Mouse (Mus musculus) MEL (cell line): ENCODE data around the gene Cntn5. TPM values are rescaled to one million over a fixed set of nuclear protein-coding genes. Genes with fewer than 3 reads are reported as not detected.

Experiments used
- DNase-seq: peaks from one replicate; pipeline ENCODE4 v3.0.0; 2011; ENCODE audit warnings: low read depth, low spot score
- H3K27ac ChIP-seq: 2 replicates; pipeline ENCODE4 v1.5.1; 2012; ENCODE audit warnings: low read depth, mild to moderate bottlenecking, control low read depth, low read length, moderate library complexity; ENCODE audit not compliant: control insufficient read depth
- H3K27me3 ChIP-seq, 2 experiments: fragments of 150-350 bp in 1 of 2; sonication (generic) in 1 of 2; 2 replicates each; pipeline ENCODE4 v1.6.1; 2012; ENCODE audit warnings: low read length in 2 of 2, mild to moderate bottlenecking in 2 of 2, improper control_type of control experiment in 1 of 2, moderate library complexity in 1 of 2; ENCODE audit not compliant: insufficient read depth in 2 of 2, control insufficient read depth in 1 of 2
- H3K36me3 ChIP-seq, 2 experiments: 2 replicates each; pipeline ENCODE4 v1.6.1; 2012 to 2014; ENCODE audit warnings: low read length in 2 of 2, improper control_type of control experiment in 1 of 2, inconsistent platforms in 1 of 2, mild to moderate bottlenecking in 1 of 2; ENCODE audit not compliant: insufficient read depth in 2 of 2, control insufficient read depth in 1 of 2
- H3K4me1 ChIP-seq, 2 experiments: fragments of 150-350 bp in 1 of 2; sonication (generic) in 1 of 2; 2 replicates each; pipeline ENCODE4 v1.6.1; 2012; ENCODE audit warnings: low read length in 2 of 2, improper control_type of control experiment in 1 of 2, mild to moderate bottlenecking in 1 of 2; ENCODE audit not compliant: insufficient read depth in 2 of 2, control insufficient read depth in 1 of 2
- H3K4me3 ChIP-seq, 2 experiments: fragments of 150-350 bp in 1 of 2; sonication (generic) in 1 of 2; 2 replicates each; pipeline ENCODE4 v1.5.1; 2012; ENCODE audit warnings: low read depth in 2 of 2, low read length in 2 of 2, mild to moderate bottlenecking in 2 of 2, moderate library complexity in 2 of 2, control low read depth in 1 of 2, improper control_type of control experiment in 1 of 2; ENCODE audit not compliant: control insufficient read depth in 1 of 2, insufficient read depth in 1 of 2
- H3K79me2 ChIP-seq: 2 replicates; pipeline ENCODE4 v1.6.1; 2012; ENCODE audit warnings: mild to moderate bottlenecking, low read length, moderate library complexity; ENCODE audit not compliant: control insufficient read depth, poor library complexity, insufficient read depth
- H3K9ac ChIP-seq: 2 replicates; pipeline ENCODE4 v1.6.1; 2012; ENCODE audit warnings: low read depth, mild to moderate bottlenecking, control low read depth, low read length, moderate library complexity; ENCODE audit not compliant: control insufficient read depth, poor library complexity, severe bottlenecking
- H3K9me3 ChIP-seq: fragments of 150-350 bp; sonication (generic); replicated peaks from 2 replicates; pipeline ENCODE4 v1.6.1; 2012; ENCODE audit warnings: mild to moderate bottlenecking, low read length, improper control_type of control experiment, moderate library complexity; ENCODE audit not compliant: insufficient read depth
- CHD2 ChIP-seq: IDR thresholded peaks from 2 replicates; pipeline ENCODE4 v1.6.1; 2011; ENCODE audit warnings: low read length, improper control_type of control experiment
- E2F4 ChIP-seq: IDR thresholded peaks from 2 replicates; pipeline ENCODE4 v1.6.1; 2011; ENCODE audit warnings: low read depth, low read length, improper control_type of control experiment, borderline replicate concordance
- ELF1 ChIP-seq: IDR thresholded peaks from 2 replicates; pipeline ENCODE4 v1.6.1; 2014; ENCODE audit warnings: low read depth, mild to moderate bottlenecking, inconsistent platforms, low read length, improper control_type of control experiment, moderate library complexity
- ETS1 ChIP-seq: IDR thresholded peaks from 2 replicates; pipeline ENCODE4 v1.6.1; 2012; ENCODE audit warnings: low read depth, mild to moderate bottlenecking, inconsistent platforms, low read length, improper control_type of control experiment, moderate library complexity
- GABPA ChIP-seq: IDR thresholded peaks from 2 replicates; pipeline ENCODE4 v1.6.1; 2012; ENCODE audit warnings: low read depth, mild to moderate bottlenecking, inconsistent platforms, low read length, improper control_type of control experiment, moderate library complexity
- GATA1 ChIP-seq: IDR thresholded peaks from 2 replicates; pipeline ENCODE4 v1.6.1; 2011; ENCODE audit warnings: low read depth, low read length, improper control_type of control experiment
- JUND ChIP-seq: IDR thresholded peaks from 2 replicates; pipeline ENCODE4 v1.6.1; 2011; ENCODE audit warnings: low read depth, mild to moderate bottlenecking, improper control_type of control experiment, low read length
- MEF2A ChIP-seq: IDR thresholded peaks from 2 replicates; pipeline ENCODE4 v1.6.1; 2014; ENCODE audit warnings: low read depth, mild to moderate bottlenecking, inconsistent platforms, low read length, improper control_type of control experiment; ENCODE audit not compliant: poor library complexity, insufficient replicate concordance, severe bottlenecking; ENCODE audit errors: extremely low read depth
- MYB ChIP-seq: IDR thresholded peaks from 2 replicates; pipeline ENCODE4 v1.6.1; 2011; ENCODE audit warnings: mild to moderate bottlenecking, low read depth, low read length, improper control_type of control experiment
- NRF1 ChIP-seq: IDR thresholded peaks from 2 replicates; pipeline ENCODE4 v1.6.1; 2014; ENCODE audit warnings: low read depth, mild to moderate bottlenecking, inconsistent platforms, low read length, improper control_type of control experiment, moderate library complexity; ENCODE audit not compliant: poor library complexity, insufficient read depth, severe bottlenecking
- POLR2A ChIP-seq, 2 experiments: IDR thresholded peaks; 2 replicates each; pipeline ENCODE4 v1.6.1; 2011 to 2012; ENCODE audit warnings: low read length in 2 of 2, mild to moderate bottlenecking in 2 of 2, control low read depth in 1 of 2, improper control_type of control experiment in 1 of 2, low read depth in 1 of 2, moderate library complexity in 1 of 2; ENCODE audit not compliant: control insufficient read depth in 1 of 2, insufficient read depth in 1 of 2, poor library complexity in 1 of 2
- POLR2AphosphoS2 ChIP-seq: IDR thresholded peaks from 2 replicates; pipeline ENCODE4 v1.6.1; 2011; ENCODE audit warnings: low read length, improper control_type of control experiment
- RAD21 ChIP-seq: IDR thresholded peaks from 2 replicates; pipeline ENCODE4 v1.6.1; 2011; ENCODE audit warnings: mild to moderate bottlenecking, low read depth, low read length, improper control_type of control experiment
- RCOR1 ChIP-seq: IDR thresholded peaks from 2 replicates; pipeline ENCODE4 v1.6.1; 2012; ENCODE audit warnings: low read depth, mild to moderate bottlenecking, inconsistent platforms, low read length, improper control_type of control experiment
- SIN3A ChIP-seq: IDR thresholded peaks from 2 replicates; pipeline ENCODE4 v1.6.1; 2012; ENCODE audit warnings: low read length, improper control_type of control experiment, inconsistent platforms
- SMC3 ChIP-seq: IDR thresholded peaks from 2 replicates; pipeline ENCODE4 v1.6.1; 2011; ENCODE audit warnings: low read depth, low read length, improper control_type of control experiment
- TAL1 ChIP-seq: IDR thresholded peaks from 2 replicates; pipeline ENCODE4 v1.6.1; 2012; ENCODE audit warnings: mild to moderate bottlenecking, inconsistent platforms, low read length, moderate library complexity, mixed read lengths
- TCF12 ChIP-seq: IDR thresholded peaks from 2 replicates; pipeline ENCODE4 v1.6.1; 2014; ENCODE audit warnings: low read depth, mild to moderate bottlenecking, inconsistent platforms, low read length, improper control_type of control experiment, moderate library complexity
- USF1 ChIP-seq: IDR thresholded peaks from 2 replicates; pipeline ENCODE4 v1.6.1; 2014; ENCODE audit warnings: low read depth, mild to moderate bottlenecking, inconsistent platforms, low read length, improper control_type of control experiment, moderate library complexity
- ZKSCAN1 ChIP-seq: IDR thresholded peaks from 2 replicates; pipeline ENCODE4 v1.6.1; 2012; ENCODE audit warnings: low read depth, mild to moderate bottlenecking, inconsistent platforms, low read length, improper control_type of control experiment, moderate library complexity
- ZMIZ1 ChIP-seq: IDR thresholded peaks from 2 replicates; pipeline ENCODE4 v1.6.1; 2012; ENCODE audit warnings: low read depth, mild to moderate bottlenecking, inconsistent platforms, low read length, improper control_type of control experiment, moderate library complexity
- ZNF384 ChIP-seq: IDR thresholded peaks from 2 replicates; pipeline ENCODE4 v1.6.1; 2012; ENCODE audit warnings: low read depth, mild to moderate bottlenecking, inconsistent platforms, low read length, improper control_type of control experiment
- polyA plus RNA-seq, 2 experiments: library from polyadenylated mRNA; stranded (reverse) in 1 of 2; unstranded in 1 of 2; fragments of >175 nt in 1 of 2; fragments of >200 nt in 1 of 2; gene quantifications; 2 replicates each; pipeline versions ENCODE4 v1.2.1 to v1.2.4; 2012; ENCODE audit warnings: low replicate concordance in 2 of 2, low read depth in 1 of 2; ENCODE audit not compliant: insufficient read length in 2 of 2, insufficient read depth in 1 of 2, missing spikeins in 1 of 2
- total RNA-seq: library from RNA; depleted of rRNA; stranded (reverse); fragments of 300-350 nt; gene quantifications from 2 replicates; pipeline ENCODE4 v1.2.3, GENCODE M21; 2012

The Cntn5 gene
- total and polyA plus RNA-seq, 3 experiments = not detected

GRCm38 (mm10) chr9:9984028-9984427 is 920.5 kb downstream of the Cntn5 start (continued):
- no peak for TF ChIP-seq USF1

DNA sequence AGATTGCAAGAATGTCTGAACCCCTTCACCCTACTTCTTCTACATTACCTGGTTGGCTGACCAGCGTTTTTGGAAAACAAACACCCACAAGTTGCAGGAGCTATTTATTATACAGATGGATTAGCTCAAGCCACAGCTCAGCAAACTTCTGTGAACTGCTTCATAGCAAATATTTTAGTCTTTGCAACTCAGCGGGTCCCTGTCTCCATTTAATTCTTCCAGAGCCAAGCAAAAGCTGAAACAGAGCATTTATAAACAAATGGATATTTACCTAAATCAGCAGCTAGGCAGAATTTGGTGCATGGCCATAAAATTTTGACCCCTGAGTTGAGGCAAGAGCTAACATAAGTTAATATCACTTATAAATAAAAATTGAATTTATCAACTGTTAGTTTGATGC is 921.4 kb downstream of the Cntn5 start:
- Histone ChIP-seq H3K79me2 (no peaks in the 10 kb centered on the region), H3K9me3 (no peaks in the 10 kb centered on the region), H3K4me3 (no peak overlapping the region), H3K4me1 (no peaks in the 10 kb centered on the region), H3K36me3 (no peaks in the 10 kb centered on the region), H3K27me3 (no peaks in the 10 kb centered on the region), H3K27ac (no peak overlapping the region), H3K9ac (no peak overlapping the region)
- TF ChIP-seq E2F4 (no peak), ZMIZ1 (no peak), TCF12 (no peak), ETS1 (no peak), GABPA (no peak), NRF1 (no peak), POLR2AphosphoS2 (no peak), ZNF384 (no peak), ZKSCAN1 (no peak), POLR2A (IDR thresholded peaks at IDR 0.05; ENCODE audit: control insufficient read depth in 1 of 2, insufficient read depth in 1 of 2, low read depth in 1 of 2, low read length in 2 of 2, poor library complexity in 1 of 2) (no peak), TAL1 (no peak)
- DNase-seq = no peak

DNA sequence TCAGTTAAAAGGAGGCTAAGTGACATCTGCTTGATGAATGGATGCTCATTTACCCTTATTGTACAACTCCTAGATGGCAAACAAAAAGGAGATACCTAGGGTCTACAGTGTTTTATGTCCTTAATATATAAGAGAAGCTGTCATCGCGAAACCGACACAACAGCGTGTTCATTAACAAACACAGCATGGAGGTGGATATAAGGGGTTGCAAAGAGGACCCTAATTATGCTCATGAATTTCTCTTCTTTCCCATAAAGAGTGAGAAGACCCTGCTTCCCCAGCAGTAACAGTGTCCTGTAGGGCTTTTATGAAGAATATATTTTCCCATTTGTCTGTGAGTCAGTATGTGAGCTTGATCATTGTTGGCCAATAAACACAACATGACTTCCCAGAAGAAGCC is 939.2 kb downstream of the Cntn5 start:
- TF ChIP-seq USF1 (no peak), ETS1 (no peak), ZMIZ1 (no peak), JUND (no peak), RCOR1 (no peak), SMC3 (no peak), POLR2AphosphoS2 (no peak), GATA1 (no peak), MYB (no peak), SIN3A (no peak), MEF2A (no peak), TCF12 (no peak), CHD2 (no peak), ELF1 (no peak), RAD21 (no peak), ZNF384 (no peak)
- TF ChIP-seq, all 39 proteins: peak for 0
- no peaks in the 10 kb centered on the region for H3K79me2 ChIP-seq
- H3K27me3 ChIP-seq = no peaks in the 10 kb centered on the region
- H3K9ac ChIP-seq = no peak overlapping the region
- no peaks in the 10 kb centered on the region for H3K4me1 ChIP-seq
- no peaks in the 10 kb centered on the region for H3K9me3 ChIP-seq
- H3K36me3 ChIP-seq = no peaks in the 10 kb centered on the region
- no peak overlapping the region for H3K4me3 ChIP-seq
- no peak for DNase-seq
- H3K27ac ChIP-seq = no peak overlapping the region
